ENCODE assay signal across 33 mouse cellular contexts in genomic region chr10:95094771-95095170, GRCm38 (mm10).
"Had no signal": no experiment of that assay in that cellular context is flagged by ENCODE, and none has a peak within 500 bp of the region (broad histone marks: within the 10 kb centered on the region; RNA-seq: fewer than 3 reads in every experiment).

No protein-coding gene starts in this region.

- H3K4me2 ChIP-seq: heart, embryonic 12.5 days; heart, embryonic 13.5 days; heart, embryonic 15.5 days; hindbrain, embryonic 12.5 days; hindbrain, embryonic 13.5 days; hindbrain, embryonic 15.5 days; intestine, embryonic 15.5 days; kidney, embryonic 15.5 days had no signal

- H3K36me3 ChIP-seq: heart, embryonic 12.5 days; heart, embryonic 13.5 days; heart, embryonic 15.5 days; hindbrain, embryonic 10.5 days; hindbrain, embryonic 12.5 days; hindbrain, embryonic 13.5 days; hindbrain, embryonic 15.5 days; intestine, embryonic 15.5 days; kidney, embryonic 15.5 days had no signal

- H3K4me1 ChIP-seq: heart, embryonic 15.5 days; intestine, embryonic 15.5 days had no signal

- H3K27me3 ChIP-seq: heart, embryonic 12.5 days; heart, embryonic 13.5 days; heart, embryonic 15.5 days; hindbrain, embryonic 12.5 days; hindbrain, embryonic 15.5 days; intestine, embryonic 15.5 days had no signal

- H3K4me3 ChIP-seq: heart, embryonic 12.5 days; heart, embryonic 13.5 days; heart, embryonic 15.5 days; hindbrain, embryonic 10.5 days; hindbrain, embryonic 12.5 days; hindbrain, embryonic 13.5 days; hindbrain, embryonic 15.5 days; intestine, embryonic 15.5 days; kidney, embryonic 15.5 days; layer of hippocampus, adult 2 months; left cerebral cortex, adult 2 months had no signal

- H3K9me3 ChIP-seq: heart, embryonic 12.5 days; heart, embryonic 13.5 days; heart, embryonic 15.5 days; hindbrain, embryonic 10.5 days; hindbrain, embryonic 12.5 days; hindbrain, embryonic 13.5 days; hindbrain, embryonic 15.5 days; intestine, embryonic 15.5 days; kidney, embryonic 15.5 days had no signal

- DNase-seq: heart, postnatal 10 days; heart, postnatal 14 days; heart, postnatal 36 days; heart, postnatal 4 days; kidney, adult 11 months; kidney, adult 18-20 months; kidney, adult 2 months; kidney, adult 8-10 months; kidney, adult 9 months; kidney, postnatal 10 days; kidney, postnatal 14 days; kidney, postnatal 25 days; kidney, postnatal 36 days; kidney, postnatal 4 days; layer of hippocampus, adult 9-11 months; layer of hippocampus, postnatal 36 days had no signal

- H3K9ac ChIP-seq: heart, embryonic 12.5 days; heart, embryonic 13.5 days; heart, embryonic 15.5 days; hindbrain, embryonic 12.5 days; hindbrain, embryonic 13.5 days; hindbrain, embryonic 15.5 days; intestine, embryonic 15.5 days; kidney, embryonic 15.5 days had no signal

- H3K27ac ChIP-seq: heart, embryonic 13.5 days; heart, embryonic 15.5 days; hindbrain, embryonic 10.5 days; hindbrain, embryonic 12.5 days; hindbrain, embryonic 13.5 days; hindbrain, embryonic 15.5 days; hindbrain, postnatal 0 days; intestine, embryonic 15.5 days; kidney, embryonic 15.5 days; kidney, postnatal 0 days; layer of hippocampus, adult 2 months; left cerebral cortex, adult 2 months had no signal

- ATAC-seq: hindbrain, embryonic 16.5 days; hindbrain, postnatal 0 days; inflammation-experienced regulatory T-cells, adult 6 months; intestine, embryonic 15.5 days; intestine, embryonic 16.5 days; intestine, postnatal 0 days had no signal
